Mouse (Mus musculus): ENCODE measurements at regions not wholly inside any gene's neighbourhood (a gene's known extent, or its start where the extent isn't known, plus 50 kb on each side); places are given as distances from the start of the nearest gene placed in this dataset.

DNA sequence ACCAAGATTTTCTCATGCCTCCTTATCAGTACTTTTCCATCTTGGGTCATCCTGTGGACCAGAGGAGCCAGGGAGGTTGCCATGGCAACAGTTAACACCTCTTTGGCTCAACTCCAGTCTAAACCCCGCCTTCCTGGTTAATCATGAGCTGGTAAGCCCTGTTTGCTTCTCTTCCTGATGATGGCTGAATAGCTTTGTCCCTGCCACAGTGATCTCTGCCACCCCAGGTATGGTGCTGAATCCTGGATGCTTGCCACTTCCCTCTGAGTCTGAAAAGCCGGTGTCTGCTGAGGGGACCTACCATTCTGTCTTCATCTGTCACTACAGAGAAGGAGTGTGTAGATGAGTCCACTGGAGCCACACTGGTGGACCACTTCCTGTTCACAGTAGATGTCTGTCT lies 223.8 kb upstream of the Chd6 start:
- no peaks in the 10 kb centered on the region for H3K4me1 ChIP-seq (ENCODE audit: control insufficient read depth, insufficient read depth, low read length)
- no peak for ATAC-seq (replicated peaks; ENCODE audit: insufficient number of reproducible peaks, low FRiP score, low TSS enrichment)
- no peak overlapping the region for H3K27ac ChIP-seq (ENCODE audit: low read depth, low read length)
- H3K4me2 ChIP-seq = no peak overlapping the region
- H3K9ac ChIP-seq (ENCODE audit: low read depth, low read length) = no peak overlapping the region
- no peaks in the 10 kb centered on the region for H3K36me3 ChIP-seq (ENCODE audit: control insufficient read depth, insufficient read depth, low read length)
- no peak overlapping the region for H3K4me3 ChIP-seq (ENCODE audit: low read depth, low read length)
- no peaks in the 10 kb centered on the region for H3K9me3 ChIP-seq (replicated peaks; ENCODE audit: control insufficient read depth, low read length)
- WGBS (ENCODE audit: insufficient replicate concordance) = 34% methylated on average over 2 of the region's 2 CpGs
- no peaks in the 10 kb centered on the region for H3K27me3 ChIP-seq (ENCODE audit: control insufficient read depth, insufficient read depth, low read length)

GRCm38 (mm10) chr2:161331850-161332365 lies 223.0 kb upstream of the Chd6 start:
- H3K36me3 ChIP-seq (ENCODE audit: control insufficient read depth, insufficient read depth, low read length) = no peaks in the 10 kb centered on the region
- no peaks in the 10 kb centered on the region for H3K9me3 ChIP-seq (replicated peaks; ENCODE audit: control insufficient read depth, low read length)
- no peak for ATAC-seq (replicated peaks; ENCODE audit: insufficient number of reproducible peaks, low FRiP score, low TSS enrichment)
- no peaks in the 10 kb centered on the region for H3K4me1 ChIP-seq (ENCODE audit: control insufficient read depth, insufficient read depth, low read length)
- H3K27me3 ChIP-seq (ENCODE audit: control insufficient read depth, insufficient read depth, low read length) = no peaks in the 10 kb centered on the region
- 86% methylated on average over 10 of the region's 10 CpGs for WGBS (ENCODE audit: insufficient replicate concordance)
- no peak overlapping the region for H3K27ac ChIP-seq (ENCODE audit: low read depth, low read length)
- no peak overlapping the region for H3K4me2 ChIP-seq
- H3K9ac ChIP-seq (ENCODE audit: low read depth, low read length) = no peak overlapping the region
- no peak overlapping the region for H3K4me3 ChIP-seq (ENCODE audit: low read depth, low read length)

- H3K9ac ChIP-seq (ENCODE audit: low read depth, low read length) = no peak overlapping the region
- no peaks in the 10 kb centered on the region for H3K36me3 ChIP-seq (ENCODE audit: control insufficient read depth, insufficient read depth, low read length)
- H3K9me3 ChIP-seq (replicated peaks; ENCODE audit: control insufficient read depth, low read length) = no peaks in the 10 kb centered on the region
- 71% methylated on average over 3 of the region's 3 CpGs for WGBS (ENCODE audit: insufficient replicate concordance)
- H3K4me2 ChIP-seq = no peak overlapping the region
- no peak overlapping the region for H3K27ac ChIP-seq (ENCODE audit: low read depth, low read length)
- no peak overlapping the region for H3K4me3 ChIP-seq (ENCODE audit: low read depth, low read length)
- no peak for ATAC-seq (replicated peaks; ENCODE audit: insufficient number of reproducible peaks, low FRiP score, low TSS enrichment)
- no peaks in the 10 kb centered on the region for H3K27me3 ChIP-seq (ENCODE audit: control insufficient read depth, insufficient read depth, low read length)
- no peaks in the 10 kb centered on the region for H3K4me1 ChIP-seq (ENCODE audit: control insufficient read depth, insufficient read depth, low read length)
Observed at GRCm38 (mm10) chr2:161302796-161303195, 193.9 kb upstream of the Chd6 start.

- no peak overlapping the region for H3K9ac ChIP-seq (ENCODE audit: low read depth, low read length)
- ATAC-seq (replicated peaks; ENCODE audit: insufficient number of reproducible peaks, low FRiP score, low TSS enrichment) = no peak
Observed at GRCm38 (mm10) chr2:161268861-161269413, 160.1 kb upstream of the Chd6 start.

GRCm38 (mm10) chr2:161266476-161266875 lies 157.6 kb upstream of the Chd6 start:
- ATAC-seq (replicated peaks; ENCODE audit: insufficient number of reproducible peaks, low FRiP score, low TSS enrichment) = no peak
- Histone ChIP-seq H3K9ac (ENCODE audit: low read depth, low read length) (no peak overlapping the region), H3K4me1 (ENCODE audit: control insufficient read depth, insufficient read depth, low read length) (no peaks in the 10 kb centered on the region), H3K4me2 (no peak overlapping the region), H3K9me3 (replicated peaks; ENCODE audit: control insufficient read depth, low read length) (no peaks in the 10 kb centered on the region), H3K36me3 (ENCODE audit: control insufficient read depth, insufficient read depth, low read length) (no peaks in the 10 kb centered on the region), H3K4me3 (ENCODE audit: low read depth, low read length) (no peak overlapping the region), H3K27me3 (ENCODE audit: control insufficient read depth, insufficient read depth, low read length) (no peaks in the 10 kb centered on the region), H3K27ac (ENCODE audit: low read depth, low read length) (no peak overlapping the region)
- WGBS (ENCODE audit: insufficient replicate concordance) = 45% methylated on average over 5 of the region's 5 CpGs

More at GRCm38 (mm10) chr2:161268861-161269413, 160.1 kb upstream of the Chd6 start:
- Histone ChIP-seq H3K4me3 (ENCODE audit: low read depth, low read length) (no peak overlapping the region), H3K4me2 (no peak overlapping the region), H3K4me1 (ENCODE audit: control insufficient read depth, insufficient read depth, low read length) (no peaks in the 10 kb centered on the region), H3K36me3 (ENCODE audit: control insufficient read depth, insufficient read depth, low read length) (no peaks in the 10 kb centered on the region), H3K27ac (ENCODE audit: low read depth, low read length) (no peak overlapping the region), H3K27me3 (ENCODE audit: control insufficient read depth, insufficient read depth, low read length) (no peaks in the 10 kb centered on the region), H3K9me3 (replicated peaks; ENCODE audit: control insufficient read depth, low read length) (no peaks in the 10 kb centered on the region)
- 71% methylated on average over 9 of the region's 9 CpGs for WGBS (ENCODE audit: insufficient replicate concordance)

DNA sequence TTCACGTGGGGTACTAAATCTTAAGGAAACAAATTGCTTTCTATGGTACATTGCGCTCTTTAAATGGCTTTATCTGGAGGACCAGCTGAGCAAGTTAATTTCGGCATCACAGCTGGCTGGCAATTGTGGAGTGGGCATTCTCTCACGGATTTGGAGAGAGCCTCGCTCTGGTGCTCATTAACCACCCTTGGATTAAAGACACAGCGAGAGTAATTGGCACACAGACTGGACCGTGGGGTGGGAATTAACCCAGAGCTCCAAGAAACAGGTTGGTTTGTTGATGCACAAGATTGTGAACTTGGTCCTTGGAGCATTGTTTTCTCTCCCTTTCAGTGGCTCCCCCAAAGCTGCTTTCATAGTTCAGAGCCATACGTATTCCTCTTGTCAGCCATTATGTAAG lies 156.3 kb upstream of the Chd6 start:
- H3K9me3 ChIP-seq (replicated peaks; ENCODE audit: control insufficient read depth, low read length) = no peaks in the 10 kb centered on the region
- H3K4me2 ChIP-seq = no peak overlapping the region
- no peak overlapping the region for H3K9ac ChIP-seq (ENCODE audit: low read depth, low read length)
- 71% methylated on average over 8 of the region's 8 CpGs for WGBS (ENCODE audit: insufficient replicate concordance)
- no peak overlapping the region for H3K27ac ChIP-seq (ENCODE audit: low read depth, low read length)
- H3K4me1 ChIP-seq (ENCODE audit: control insufficient read depth, insufficient read depth, low read length) = no peaks in the 10 kb centered on the region
- no peak for ATAC-seq (replicated peaks; ENCODE audit: insufficient number of reproducible peaks, low FRiP score, low TSS enrichment)
- no peaks in the 10 kb centered on the region for H3K27me3 ChIP-seq (ENCODE audit: control insufficient read depth, insufficient read depth, low read length)
- no peak overlapping the region for H3K4me3 ChIP-seq (ENCODE audit: low read depth, low read length)
- no peaks in the 10 kb centered on the region for H3K36me3 ChIP-seq (ENCODE audit: control insufficient read depth, insufficient read depth, low read length)

DNA sequence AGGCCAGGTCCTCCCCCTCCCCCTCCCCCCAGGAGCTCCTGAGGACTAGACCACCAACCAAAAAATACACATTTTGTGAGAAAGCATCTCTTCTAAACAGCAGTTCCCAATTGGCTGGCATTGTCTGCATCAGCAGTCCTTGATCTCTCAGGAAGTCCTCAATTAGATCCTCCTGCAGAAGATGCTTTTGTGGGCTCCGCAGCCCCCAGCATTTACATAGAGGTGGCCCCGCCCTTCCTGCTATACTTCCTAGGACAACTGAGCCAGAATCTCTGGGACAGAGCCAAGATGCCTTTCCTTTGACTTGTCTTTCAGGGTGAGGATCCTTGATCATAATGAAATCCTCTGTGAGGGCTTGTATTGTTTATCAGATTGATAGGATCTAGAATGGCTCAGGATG lies 143.9 kb upstream of the Chd6 start:
- no peaks in the 10 kb centered on the region for H3K9me3 ChIP-seq (replicated peaks; ENCODE audit: control insufficient read depth, low read length)
- H3K4me1 ChIP-seq (ENCODE audit: control insufficient read depth, insufficient read depth, low read length) = no peaks in the 10 kb centered on the region
- WGBS (ENCODE audit: insufficient replicate concordance) = 68% methylated on average over 2 of the region's 2 CpGs
- H3K36me3 ChIP-seq (ENCODE audit: control insufficient read depth, insufficient read depth, low read length) = no peaks in the 10 kb centered on the region
- H3K9ac ChIP-seq (ENCODE audit: low read depth, low read length) = no peak overlapping the region
- no peak overlapping the region for H3K4me3 ChIP-seq (ENCODE audit: low read depth, low read length)
- ATAC-seq (replicated peaks; ENCODE audit: insufficient number of reproducible peaks, low FRiP score, low TSS enrichment) = no peak
- H3K27ac ChIP-seq (ENCODE audit: low read depth, low read length) = no peak overlapping the region
- H3K27me3 ChIP-seq (ENCODE audit: control insufficient read depth, insufficient read depth, low read length) = no peaks in the 10 kb centered on the region
- H3K4me2 ChIP-seq = no peak overlapping the region

DNA sequence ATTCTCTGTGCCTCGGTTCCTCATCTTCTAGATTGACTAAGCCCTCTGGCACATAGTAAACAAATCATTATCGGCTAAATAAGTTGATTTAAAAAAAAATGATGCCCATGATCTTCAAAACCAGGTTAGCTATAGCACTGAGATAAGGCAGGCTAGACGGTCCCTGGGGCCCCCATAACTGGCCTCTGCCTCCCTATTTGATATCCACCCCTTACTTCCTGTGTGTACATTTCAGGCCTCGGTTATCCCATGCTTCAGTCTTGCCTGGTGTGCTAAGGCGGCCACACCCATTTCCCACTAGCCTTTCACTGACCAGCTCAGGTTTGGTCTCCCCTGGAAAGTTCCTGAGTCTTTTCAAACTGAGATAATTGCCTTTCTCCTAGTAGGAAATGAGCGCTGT lies 132.8 kb upstream of the Chd6 start:
- H3K27me3 ChIP-seq (ENCODE audit: control insufficient read depth, insufficient read depth, low read length) = no peaks in the 10 kb centered on the region
- 66% methylated on average over 6 of the region's 6 CpGs for WGBS (ENCODE audit: insufficient replicate concordance)
- H3K4me2 ChIP-seq = no peak overlapping the region
- no peak overlapping the region for H3K27ac ChIP-seq (ENCODE audit: low read depth, low read length)
- no peak overlapping the region for H3K9ac ChIP-seq (ENCODE audit: low read depth, low read length)
- H3K4me1 ChIP-seq (ENCODE audit: control insufficient read depth, insufficient read depth, low read length) = no peaks in the 10 kb centered on the region
- no peak for ATAC-seq (replicated peaks; ENCODE audit: insufficient number of reproducible peaks, low FRiP score, low TSS enrichment)
- H3K9me3 ChIP-seq (replicated peaks; ENCODE audit: control insufficient read depth, low read length) = no peaks in the 10 kb centered on the region
- no peak overlapping the region for H3K4me3 ChIP-seq (ENCODE audit: low read depth, low read length)
- no peaks in the 10 kb centered on the region for H3K36me3 ChIP-seq (ENCODE audit: control insufficient read depth, insufficient read depth, low read length)

- Histone ChIP-seq H3K9me3 (replicated peaks; ENCODE audit: control insufficient read depth, low read length) (no peaks in the 10 kb centered on the region), H3K4me2 (no peak overlapping the region), H3K4me1 (ENCODE audit: control insufficient read depth, insufficient read depth, low read length) (no peaks in the 10 kb centered on the region), H3K27ac (ENCODE audit: low read depth, low read length) (no peak overlapping the region), H3K27me3 (ENCODE audit: control insufficient read depth, insufficient read depth, low read length) (no peaks in the 10 kb centered on the region), H3K36me3 (ENCODE audit: control insufficient read depth, insufficient read depth, low read length) (no peaks in the 10 kb centered on the region), H3K9ac (ENCODE audit: low read depth, low read length) (no peak overlapping the region), H3K4me3 (ENCODE audit: low read depth, low read length) (no peak overlapping the region)
- ATAC-seq (replicated peaks; ENCODE audit: insufficient number of reproducible peaks, low FRiP score, low TSS enrichment) = no peak
- WGBS (ENCODE audit: insufficient replicate concordance) = 88% methylated on average over 9 of the region's 9 CpGs
Observed at GRCm38 (mm10) chr2:161237280-161237819, 128.5 kb upstream of the Chd6 start.

Data from heart, embryonic 11.5 days (tissue).